Mouse (Mus musculus): ENCODE results near the gene Fam205a3. TPM values are rescaled to one million over a fixed set of nuclear protein-coding genes. Genes with fewer than 3 reads are reported as not detected.

Fam205a3 gene
- not detected for polyA plus RNA-seq (2017; shearing (Covaris generic))

DNA sequence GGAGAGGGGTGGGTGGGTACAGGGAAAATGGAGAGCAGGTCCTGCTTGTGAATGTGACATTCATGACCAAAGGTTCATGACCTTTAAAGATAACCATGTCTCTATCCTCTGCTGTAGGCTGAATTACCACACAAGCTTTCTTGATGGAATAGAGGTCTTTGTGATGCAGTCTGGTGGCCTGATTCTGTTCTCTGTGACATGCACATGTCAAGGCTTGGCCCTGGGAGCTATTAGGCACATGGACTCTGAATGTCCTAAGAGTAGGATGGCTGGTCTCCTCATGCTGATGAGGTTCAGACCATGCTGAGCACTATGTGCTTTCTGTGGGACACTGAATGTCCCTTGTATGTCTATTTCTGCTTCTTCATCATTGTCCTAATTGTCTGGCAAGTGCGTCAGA is at the start of gene Fam205a3:
TSS of gene Fam205a3 (plus strand) at position 301 of the 400 bp plus-strand sequence.

DNA sequence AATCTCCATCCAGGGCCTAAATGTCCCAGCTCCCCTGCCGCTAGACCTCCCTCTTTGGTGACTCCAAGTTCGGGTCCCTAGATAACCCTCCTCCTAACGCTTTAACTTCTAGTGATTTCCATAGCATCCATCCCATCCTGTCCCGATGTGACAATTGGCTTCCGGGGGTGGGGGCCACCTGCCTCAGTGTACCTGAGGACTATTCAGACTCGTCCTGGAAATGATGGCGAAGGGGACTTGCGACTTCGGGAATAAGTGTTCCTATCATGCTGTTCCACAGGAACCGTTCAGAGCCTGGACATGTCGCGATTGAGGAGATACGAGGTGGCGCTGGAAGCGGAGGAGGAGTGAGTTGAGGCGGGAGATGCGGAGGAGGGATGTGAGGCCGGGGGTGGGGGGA is 24.2 kb upstream of the Fam205a3 start, which contains the start of gene Gm21953:
TSS of gene Gm21953 (plus strand) at position 301 of the 400 bp plus-strand sequence.

Other genes with a start within 250 kb of the Fam205a3 start
- gene Gm3893, start 227.1 kb upstream of the Fam205a3 start, polyA plus RNA-seq (2017; shearing (Covaris generic)) = not detected
- gene Gm13304, start 203.5 kb upstream of the Fam205a3 start, polyA plus RNA-seq (2017; shearing (Covaris generic)) = not detected
- not detected for gene Gm13306, start 164.9 kb upstream of the Fam205a3 start, polyA plus RNA-seq (2017; shearing (Covaris generic))
- not detected for gene Gm13305, start 149.7 kb upstream of the Fam205a3 start, polyA plus RNA-seq (2017; shearing (Covaris generic))
- not detected for gene Gm10600, start 77.7 kb upstream of the Fam205a3 start, polyA plus RNA-seq (2017; shearing (Covaris generic))
- gene Ccl21b, start 62.6 kb upstream of the Fam205a3 start, polyA plus RNA-seq (2017; shearing (Covaris generic)) = not detected
- gene Gm21953, start 24.1 kb upstream of the Fam205a3 start, polyA plus RNA-seq (2017; shearing (Covaris generic)) = not detected
- gene Gm21586, start 121.0 kb downstream of the Fam205a3 start, polyA plus RNA-seq (2017; shearing (Covaris generic)) = not detected
- not detected for gene Gm2163, start 148.4 kb downstream of the Fam205a3 start, polyA plus RNA-seq (2017; shearing (Covaris generic))
- not detected for gene Fam205a2, start 209.8 kb downstream of the Fam205a3 start, polyA plus RNA-seq (2017; shearing (Covaris generic))

Data from activated CD4-positive, CD25-positive, alpha-beta regulatory T cell, adult 9 weeks (primary cell).